Mouse (Mus musculus) liver, adult 2 months (tissue): Measurements from ENCODE around the gene Speg.

Experiments
- CTCF ChIP-seq: fragments of 200-500 bp; IDR thresholded peaks from 2 replicates; pipeline ENCODE4 v1.5.1; 2011; ENCODE audit warnings: low read depth, low read length, control low read depth
- POLR2A ChIP-seq: fragments of 200-500 bp; IDR thresholded peaks from 2 replicates; pipeline ENCODE4 v1.6.1; 2011; ENCODE audit warnings: low read length, control low read depth; ENCODE audit not compliant: insufficient read depth; ENCODE audit errors: extremely low read depth

DNA sequence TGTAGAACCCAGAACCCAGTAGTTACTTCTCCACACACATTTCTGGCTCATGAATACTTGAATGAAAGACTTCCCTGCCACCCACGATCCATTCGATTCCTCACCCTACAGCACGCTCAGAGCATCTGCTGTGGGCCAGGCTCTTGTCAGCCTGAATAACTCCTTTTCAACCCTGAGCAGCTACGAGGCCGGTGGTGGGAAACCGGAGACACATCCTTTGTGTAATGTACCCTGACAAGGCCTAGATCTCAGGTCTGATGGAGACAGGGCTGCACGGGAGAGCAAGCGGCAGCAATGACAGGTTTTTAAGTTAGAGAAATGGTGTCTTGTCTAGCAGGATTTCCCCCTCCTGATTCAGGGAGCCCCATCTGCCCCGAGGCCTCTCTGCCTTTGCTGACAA is 35.8 kb upstream of the Speg start:
- TF ChIP-seq POLR2A: no peak
- no peak for TF ChIP-seq CTCF
